Mouse (Mus musculus) stomach, postnatal 0 days (tissue): ENCODE results near the gene Gm49416.

ENCODE experiments used
- CTCF ChIP-seq: IDR thresholded peaks from 2 replicates; pipeline ENCODE4 v1.5.1; 2016; ENCODE audit warnings: antibody characterized with exemption, low read depth, mild to moderate bottlenecking, moderate library complexity
- EP300 ChIP-seq: optimal IDR thresholded peaks from 2 replicates; pipeline ENCODE3; 2016; ENCODE audit warnings: antibody characterized with exemption

GRCm38 (mm10) chr19:8927891-8928525, 39.3 kb downstream of the Gm49416 start:
- TF ChIP-seq CTCF (no peak), EP300 (no peak)
